Mouse (Mus musculus) ES-E14 (cell line): ENCODE data around the gene Ypel1. TPM values are rescaled to one million over a fixed set of nuclear protein-coding genes. Genes with fewer than 3 reads are reported as not detected.
A peak's percentile ranks its signal among the peaks of the same experiment; 100 is the strongest.

Experiments used
- DNase-seq: peaks from one replicate; pipeline ENCODE4 v3.0.0-alpha.2; 2013; ENCODE audit warnings: low read depth, low spot score
- H3K27ac ChIP-seq: 2 replicates; pipeline ENCODE4 v1.5.1; 2012; ENCODE audit warnings: low read depth, mild to moderate bottlenecking, low read length, moderate library complexity, mixed read lengths; ENCODE audit not compliant: poor library complexity, insufficient read depth, severe bottlenecking
- H3K36me3 ChIP-seq: 2 replicates; pipeline ENCODE4 v1.6.1; 2012; ENCODE audit warnings: mild to moderate bottlenecking, low read length, moderate library complexity, mixed read lengths; ENCODE audit not compliant: control insufficient read depth, poor library complexity, insufficient read depth, severe bottlenecking
- H3K4me1 ChIP-seq, 2 experiments: fragments of 150-350 bp in 1 of 2; sonication (generic) in 1 of 2; 2 replicates each; pipeline ENCODE4 v1.6.1; 2012; ENCODE audit warnings: low read length in 2 of 2, mild to moderate bottlenecking in 1 of 2, mixed read lengths in 1 of 2; ENCODE audit not compliant: control insufficient read depth in 2 of 2, insufficient read depth in 2 of 2, poor library complexity in 1 of 2
- H3K4me3 ChIP-seq, 2 experiments: fragments of 150-350 bp in 1 of 2; sonication (generic) in 1 of 2; 2 replicates each; pipeline ENCODE4 v1.5.1; 2012; ENCODE audit warnings: low read length in 2 of 2, low read depth in 1 of 2, mild to moderate bottlenecking in 1 of 2, mixed read lengths in 1 of 2; ENCODE audit not compliant: insufficient read depth in 1 of 2, poor library complexity in 1 of 2, severe bottlenecking in 1 of 2
- H3K9ac ChIP-seq: 2 replicates; pipeline ENCODE4 v1.6.1; 2012; ENCODE audit warnings: low read depth, mild to moderate bottlenecking, low read length, mixed read lengths; ENCODE audit not compliant: poor library complexity, insufficient read depth, severe bottlenecking
- H3K9me3 ChIP-seq: fragments of 150-350 bp; sonication (generic); 2 replicates; pipeline ENCODE4 v1.6.1; 2012; ENCODE audit warnings: low read depth, mild to moderate bottlenecking, low read length; ENCODE audit not compliant: control insufficient read depth, insufficient read depth
- CHD2 ChIP-seq: IDR thresholded peaks from 2 replicates; pipeline ENCODE4 v1.6.1; 2014; ENCODE audit warnings: mild to moderate bottlenecking, low read depth, low read length, inconsistent platforms
- HCFC1 ChIP-seq: IDR thresholded peaks from 2 replicates; pipeline ENCODE4 v1.6.1; 2012; ENCODE audit warnings: low read length, inconsistent platforms, borderline replicate concordance; ENCODE audit not compliant: insufficient read depth
- MAFK ChIP-seq: IDR thresholded peaks from 2 replicates; pipeline ENCODE4 v1.6.1; 2014; ENCODE audit warnings: mild to moderate bottlenecking, low read depth, low read length, inconsistent platforms; ENCODE audit not compliant: insufficient read depth
- ZC3H11A ChIP-seq: IDR thresholded peaks from 2 replicates; pipeline ENCODE4 v1.6.1; 2012; ENCODE audit warnings: low read depth, mild to moderate bottlenecking, inconsistent platforms, low read length, borderline replicate concordance
- ZNF384 ChIP-seq: IDR thresholded peaks from 2 replicates; pipeline ENCODE4 v1.6.1; 2012; ENCODE audit warnings: low read depth, low read length, inconsistent platforms
- in situ Hi-C, 2 experiments: fragments of 600-800 bp; cut with MboI; formaldehyde crosslinking; loops; one replicate each; pipeline ENCODE4 v1.15.1; 2025; ENCODE audit warnings: low sequenced_read_pairs in 2 of 2, inconsistent platforms in 1 of 2; ENCODE audit not compliant: unreplicated experiment in 2 of 2
- total RNA-seq: library from RNA; depleted of rRNA; stranded (reverse); fragments of 300-350 nt; gene quantifications from 2 replicates; pipeline ENCODE4 v1.2.3, GENCODE M21; 2012

Gene Ypel1
- total RNA-seq, 1 experiment = 5.9 TPM

DNA sequence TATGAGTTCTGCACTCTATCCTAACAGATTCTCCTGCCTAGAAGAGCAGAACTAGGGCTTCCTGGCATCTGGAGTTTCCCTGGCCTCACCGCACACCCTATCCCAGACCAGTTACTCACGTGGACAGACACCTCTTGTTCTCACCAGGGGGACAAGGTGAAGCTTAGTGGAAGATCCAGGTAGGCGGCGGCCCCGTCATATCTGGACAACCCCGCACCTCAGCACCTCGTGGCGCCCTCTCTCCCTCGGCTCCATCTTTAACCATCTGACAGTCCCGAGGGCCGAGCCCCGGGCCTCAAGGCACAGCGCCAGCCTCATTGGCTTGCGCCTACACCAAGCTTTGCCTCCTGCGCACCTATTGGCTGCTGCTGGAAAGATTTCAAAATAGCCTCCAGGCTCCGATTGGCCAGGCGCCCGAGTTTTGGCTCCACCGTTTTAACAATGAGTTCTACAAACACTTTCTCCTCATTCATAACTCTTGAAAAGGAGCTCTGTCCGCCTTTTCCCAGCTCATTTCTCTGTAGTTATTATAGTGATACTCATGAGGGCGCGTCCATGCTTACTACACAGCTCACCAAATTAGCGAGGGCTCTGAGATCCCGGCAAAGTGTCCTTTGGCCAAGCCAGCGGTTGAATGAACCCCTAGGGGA, 55.5 kb downstream of the Ypel1 start, which contains the start of gene 2610318N02Rik:
Gene 2610318N02Rik (minus strand): TSS at position 297 of the 650 bp plus-strand sequence.
- peak within 1 kb of the TSS; percentile 54 for H3K27ac ChIP-seq
- in situ Hi-C loops = no loop called here
- peaks cover 11% of the 10 kb centered on the region for H3K36me3 ChIP-seq
- H3K4me1 ChIP-seq = peaks cover 5 to 7% of the 10 kb centered on the region in 2 experiments; a peak in 1 of 4 replicates
- no peaks in the 10 kb centered on the region for H3K9me3 ChIP-seq
- H3K4me3 ChIP-seq = peak within 1 kb of the TSS; percentile 77 to 88
- TF ChIP-seq HCFC1 (no peak), ZC3H11A (no peak), CHD2 (peak; percentile 68; the same call in 1 of the 2 replicates), MAFK (no peak), ZNF384 (no peak)
- H3K9ac ChIP-seq = peak within 1 kb of the TSS; percentile 91
- peak; percentile 76 for DNase-seq

DNA sequence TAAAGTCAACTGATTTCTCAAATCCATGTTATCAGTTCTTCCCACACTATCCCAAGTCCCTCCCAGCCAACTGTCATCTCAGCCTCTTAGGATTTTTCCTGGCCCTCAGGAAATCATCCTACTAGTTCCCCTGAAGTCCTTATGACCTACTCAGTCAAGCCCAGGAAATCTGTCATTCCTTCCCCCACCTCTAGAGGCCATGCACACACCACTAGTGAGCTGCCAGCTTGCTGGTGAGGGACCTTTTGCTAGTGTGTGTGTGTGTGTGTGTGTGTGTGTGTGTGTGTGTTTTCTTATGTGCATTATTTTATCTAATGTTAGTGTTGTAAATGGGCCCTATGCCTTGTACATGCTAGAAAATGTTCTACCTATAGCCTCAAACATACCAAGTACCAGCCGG, 57.8 kb downstream of the Ypel1 start:
- H3K27ac ChIP-seq = no peak overlapping the region
- TF ChIP-seq ZC3H11A (peak; percentile 35; the same call in 1 of the 2 replicates), CHD2 (no peak)
- H3K9ac ChIP-seq = no peak overlapping the region
- no peaks in the 10 kb centered on the region for H3K9me3 ChIP-seq
- H3K4me3 ChIP-seq = no peak overlapping the region
- peaks cover 2 to 4% of the 10 kb centered on the region in 2 experiments; a peak in 1 of 4 replicates for H3K4me1 ChIP-seq
- in situ Hi-C loops = no loop called here
- H3K36me3 ChIP-seq = peaks cover 9% of the 10 kb centered on the region; the same call in 1 of the 2 replicates
- peak; percentile 53 for DNase-seq

DNA sequence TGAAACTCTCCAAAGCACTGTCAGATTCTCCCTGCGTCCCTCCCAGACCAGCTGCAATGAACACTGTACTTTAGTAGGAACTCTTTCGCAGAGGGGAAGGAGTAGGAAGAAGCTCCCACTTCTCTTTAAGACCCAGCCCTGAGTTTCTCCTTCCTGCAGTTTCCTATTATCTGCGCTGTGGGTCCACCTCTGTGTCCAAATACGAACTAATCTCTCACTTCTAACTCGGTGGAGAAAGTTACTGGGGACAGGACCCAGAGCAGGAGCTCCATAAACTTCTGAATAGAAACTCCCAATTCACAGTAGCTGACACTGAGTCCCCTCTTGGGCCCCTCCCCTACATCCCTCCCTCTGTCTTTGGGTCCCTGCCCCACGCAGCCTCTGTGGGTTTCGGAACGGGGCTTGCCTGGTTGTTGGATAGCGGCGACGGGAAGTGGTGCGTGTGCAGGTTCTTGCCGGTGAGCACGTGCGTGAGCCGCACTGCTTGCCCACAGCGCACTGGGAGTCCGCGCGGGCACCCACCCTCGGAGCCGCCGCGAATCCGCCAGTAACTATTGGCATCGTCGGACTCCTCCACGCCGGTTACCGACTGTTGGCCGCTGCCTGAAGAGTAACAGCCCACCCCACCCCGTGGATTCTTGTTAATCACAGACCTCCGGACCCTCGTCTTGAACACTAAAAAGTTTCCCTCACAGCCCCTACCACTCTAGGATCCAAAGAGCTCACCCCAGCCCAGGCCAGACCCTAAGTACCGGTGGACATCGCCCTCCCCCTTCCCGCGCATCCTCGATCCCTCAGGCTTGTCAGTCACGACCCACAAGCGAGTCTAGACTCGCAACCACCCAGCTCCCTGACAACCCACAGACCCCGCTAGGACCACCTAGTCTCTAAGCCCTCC, 61.9 kb downstream of the Ypel1 start:
- Histone ChIP-seq H3K27ac (no peak overlapping the region), H3K9me3 (no peaks in the 10 kb centered on the region), H3K4me1 (no peaks in the 10 kb centered on the region), H3K36me3 (peaks cover 4% of the 10 kb centered on the region; the same call in 1 of the 2 replicates), H3K9ac (peak overlapping the region; percentile 81), H3K4me3 (peak overlapping the region; percentile 88 to 93)
- TF ChIP-seq ZC3H11A = no peak
- no peak for TF ChIP-seq HCFC1
- TF ChIP-seq ZNF384 = no peak
- TF ChIP-seq CHD2 = no peak
- TF ChIP-seq MAFK = no peak
- no peak for DNase-seq
- in situ Hi-C loops = loop anchor here in 1 of 2 experiments (10.0 kb wide), 1 partner anchor 153 kb away; no protein-coding TSS in a partner anchor

DNA sequence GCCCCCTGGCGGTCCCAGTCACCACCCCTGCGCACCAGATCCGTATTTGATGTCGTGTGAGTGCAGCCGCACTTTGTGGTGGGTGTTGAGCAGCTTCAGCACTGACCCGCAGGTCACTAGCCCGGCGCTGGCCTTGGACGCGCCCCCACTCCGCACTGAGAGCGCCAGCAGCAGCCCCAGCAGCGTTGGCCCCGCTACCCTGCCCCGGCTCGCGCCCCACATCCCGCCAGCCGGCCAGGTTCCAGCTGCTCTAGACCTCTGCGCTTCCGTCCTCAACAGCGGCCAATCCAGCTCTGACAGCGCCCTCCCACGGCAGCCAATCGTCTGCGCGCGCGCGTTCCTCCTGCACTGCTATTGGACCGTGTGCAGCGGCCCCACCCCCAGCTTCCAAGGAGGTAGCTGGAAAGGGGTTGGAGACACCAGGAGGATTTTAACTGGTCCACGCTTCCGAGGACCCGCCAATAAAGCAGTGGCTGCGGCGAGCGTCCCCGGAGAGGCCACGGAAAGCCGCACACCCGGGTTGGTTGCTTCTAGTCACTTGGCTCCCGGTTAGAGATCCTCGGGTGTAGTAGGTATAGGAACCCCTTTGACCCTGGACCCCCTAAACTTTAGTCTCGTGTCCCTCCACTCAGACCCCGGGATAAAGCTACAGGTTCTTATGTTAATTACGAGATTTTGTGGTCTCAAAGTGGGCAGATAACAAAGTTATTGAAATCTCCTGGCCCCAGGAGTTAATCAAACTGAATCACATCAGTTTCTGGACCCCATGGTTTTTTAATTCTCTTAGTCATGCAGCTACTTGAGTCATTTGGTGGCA, 62.8 kb downstream of the Ypel1 start, which contains the start of gene Sdf2l1:
Gene Sdf2l1 (minus strand): TSS at position 295 of the 817 bp plus-strand sequence.
- in situ Hi-C loops = loop anchor here in 1 of 2 experiments (10.0 kb wide), 1 partner anchor 153 kb away; no protein-coding TSS in a partner anchor
- H3K4me1 ChIP-seq = no peaks in the 10 kb centered on the region
- H3K9me3 ChIP-seq = no peaks in the 10 kb centered on the region
- H3K9ac ChIP-seq = peak within 1 kb of the TSS; percentile 81
- H3K36me3 ChIP-seq = peaks cover 4% of the 10 kb centered on the region; the same call in 1 of the 2 replicates
- peak within 1 kb of the TSS; percentile 88 to 93 for H3K4me3 ChIP-seq
- peak; percentile 96 for DNase-seq
- no peak within 1 kb of the TSS for H3K27ac ChIP-seq
- peak; percentile 36; the same call in 1 of the 2 replicates for TF ChIP-seq HCFC1
- no peak for TF ChIP-seq MAFK
- TF ChIP-seq CHD2 = 0 out of 2 replicates have a peak, but pooled peaks have one; percentile 51
